Mouse (Mus musculus) bone marrow, adult 2 months (tissue): Measurements from ENCODE around the gene Irs2. TPM values are rescaled to one million over a fixed set of nuclear protein-coding genes. Genes with fewer than 3 reads are reported as not detected.

Experiments
- H3K27ac ChIP-seq: fragments of 200-500 bp; 2 replicates; pipeline ENCODE4 v1.5.1; 2012; ENCODE audit warnings: low read depth, mild to moderate bottlenecking, control low read depth, inconsistent platforms, low read length; ENCODE audit not compliant: control insufficient read depth, poor library complexity, insufficient read depth
- H3K4me1 ChIP-seq: fragments of 200-500 bp; 2 replicates; pipeline ENCODE4 v1.6.1; 2011; ENCODE audit warnings: low read length; ENCODE audit not compliant: control insufficient read depth, insufficient read depth
- H3K4me3 ChIP-seq: fragments of 200-500 bp; replicated peaks from 2 replicates; pipeline ENCODE3; 2011; ENCODE audit warnings: mild to moderate bottlenecking, low read depth, low read length, control low read depth; ENCODE audit not compliant: control insufficient read depth
- CTCF ChIP-seq: fragments of 200-500 bp; IDR thresholded peaks from 2 replicates; pipeline ENCODE4 v1.5.1; 2011; ENCODE audit warnings: low read length, control low read depth; ENCODE audit not compliant: control insufficient read depth, insufficient read depth
- POLR2A ChIP-seq: fragments of 200-500 bp; IDR thresholded peaks from 2 replicates; pipeline ENCODE4 v1.6.1; 2011; ENCODE audit warnings: low read depth, mild to moderate bottlenecking, control low read depth, low read length, borderline replicate concordance; ENCODE audit not compliant: control insufficient read depth
- WGBS: fragments of 180-500 bp; shearing (Covaris S2); methylation state at CpG from one replicate; pipeline ENCODE4 v1.1.7; 2018; 5-methylcytosine and 5-hydroxymethylcytosine counted together
- polyA plus RNA-seq: library from polyadenylated mRNA; stranded (reverse); fragments of >200 nt; gene quantifications from 2 replicates; pipeline ENCODE4 v1.2.4, GENCODE M21; 2011; ENCODE audit warnings: low replicate concordance; ENCODE audit not compliant: missing spikeins, insufficient read depth, insufficient read length

Irs2 gene
- polyA plus RNA-seq, 1 experiment = 10.5 TPM

- H3K4me3 ChIP-seq = no peak overlapping the region
- no peak for TF ChIP-seq CTCF
- no peak for TF ChIP-seq POLR2A
- H3K4me1 ChIP-seq = peaks cover 4% of the 10 kb centered on the region
- 72% methylated on average over 7 of the region's 7 CpGs for WGBS
- peak overlapping the region; percentile 10; the same call in 1 of the 2 replicates for H3K27ac ChIP-seq
Observed at GRCm38 (mm10) chr8:10977742-10978376, 30.4 kb downstream of the Irs2 start.

GRCm38 (mm10) chr8:10974659-10975058 is 33.6 kb downstream of the Irs2 start:
- no peak overlapping the region for H3K27ac ChIP-seq
- TF ChIP-seq POLR2A (no peak), CTCF (no peak)
- H3K4me3 ChIP-seq = no peak overlapping the region
- WGBS = 74% methylated on average over 2 of the region's 2 CpGs
- peaks cover 2% of the 10 kb centered on the region for H3K4me1 ChIP-seq

DNA sequence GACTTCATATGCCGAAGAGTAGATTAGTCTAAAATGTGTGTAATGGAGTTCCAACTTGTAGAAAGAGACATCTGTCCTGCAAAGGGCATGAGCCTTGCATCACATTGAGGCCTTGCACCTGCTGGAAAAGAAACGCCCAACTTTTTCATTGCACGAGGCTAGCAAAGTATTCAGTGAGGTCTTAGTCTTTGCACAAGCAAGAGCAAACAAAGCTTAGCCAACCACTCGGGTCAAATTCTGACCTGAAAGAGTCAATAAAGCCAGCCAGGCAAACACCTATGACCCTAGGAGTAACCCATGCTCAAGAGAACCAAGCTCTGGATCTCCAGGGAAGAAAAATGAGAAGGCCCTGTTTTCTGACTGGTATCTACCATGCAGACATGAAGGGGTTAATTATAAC is 34.1 kb downstream of the Irs2 start:
- H3K4me3 ChIP-seq = no peak overlapping the region
- WGBS = 82% methylated on average over 4 of the region's 4 CpGs
- no peaks in the 10 kb centered on the region; the same call in 1 of the 2 replicates for H3K4me1 ChIP-seq
- no peak overlapping the region for H3K27ac ChIP-seq
- TF ChIP-seq POLR2A (no peak), CTCF (no peak)

GRCm38 (mm10) chr8:10972851-10973452 is 35.3 kb downstream of the Irs2 start:
- WGBS = 84% methylated on average over 9 of the region's 9 CpGs
- Histone ChIP-seq H3K27ac (no peak overlapping the region), H3K4me1 (no peaks in the 10 kb centered on the region; the same call in 1 of the 2 replicates), H3K4me3 (no peak overlapping the region)
- no peak for TF ChIP-seq POLR2A
- TF ChIP-seq CTCF = no peak

DNA sequence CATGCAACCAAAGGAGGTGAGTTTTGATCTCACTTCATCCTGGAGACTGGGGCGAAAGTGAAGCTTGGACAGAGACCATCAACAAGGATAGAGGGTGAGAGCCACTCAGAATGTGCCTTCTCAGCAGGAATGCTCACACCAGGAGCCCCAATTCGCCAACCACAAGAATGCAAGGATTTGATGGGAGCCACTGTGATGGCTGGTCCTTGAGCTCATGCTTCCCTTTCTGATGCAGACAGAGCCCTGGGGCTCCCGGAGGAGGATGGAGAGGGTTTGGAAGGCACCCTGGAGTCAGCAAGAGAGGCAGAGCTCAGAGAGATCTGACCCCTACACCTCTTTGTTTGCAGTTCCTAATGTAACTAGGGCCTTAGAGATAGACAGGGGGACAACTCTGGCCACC is 36.3 kb downstream of the Irs2 start:
- no peak overlapping the region; the same call in 1 of the 2 replicates for H3K27ac ChIP-seq
- 79% methylated on average over 3 of the region's 3 CpGs for WGBS
- TF ChIP-seq CTCF (no peak), POLR2A (no peak)
- H3K4me3 ChIP-seq = no peak overlapping the region
- no peaks in the 10 kb centered on the region; the same call in 1 of the 2 replicates for H3K4me1 ChIP-seq

DNA sequence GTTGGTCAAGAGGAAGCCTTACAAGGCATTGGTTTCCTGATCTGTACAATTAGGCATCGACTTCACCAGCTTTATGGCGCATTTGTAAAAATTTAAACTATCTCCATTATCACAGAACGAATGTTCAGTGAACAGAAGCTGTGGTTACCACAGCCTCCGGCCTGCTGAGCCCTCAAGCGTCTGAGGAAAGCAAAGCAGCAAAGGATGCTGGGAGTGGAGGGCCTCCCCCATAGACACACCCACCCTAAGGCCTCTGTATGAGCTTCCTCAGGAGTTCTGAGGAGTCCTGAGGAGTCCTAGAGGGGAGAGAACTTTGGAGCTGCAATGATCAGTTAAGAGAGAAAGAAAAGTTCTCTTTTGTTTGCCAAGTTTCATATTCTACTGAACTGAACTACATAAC is 36.7 kb downstream of the Irs2 start:
- H3K4me3 ChIP-seq = no peak overlapping the region
- no peaks in the 10 kb centered on the region; the same call in 1 of the 2 replicates for H3K4me1 ChIP-seq
- TF ChIP-seq POLR2A (no peak), CTCF (no peak)
- 14% methylated on average over 5 of the region's 5 CpGs for WGBS
- no peak overlapping the region for H3K27ac ChIP-seq

DNA sequence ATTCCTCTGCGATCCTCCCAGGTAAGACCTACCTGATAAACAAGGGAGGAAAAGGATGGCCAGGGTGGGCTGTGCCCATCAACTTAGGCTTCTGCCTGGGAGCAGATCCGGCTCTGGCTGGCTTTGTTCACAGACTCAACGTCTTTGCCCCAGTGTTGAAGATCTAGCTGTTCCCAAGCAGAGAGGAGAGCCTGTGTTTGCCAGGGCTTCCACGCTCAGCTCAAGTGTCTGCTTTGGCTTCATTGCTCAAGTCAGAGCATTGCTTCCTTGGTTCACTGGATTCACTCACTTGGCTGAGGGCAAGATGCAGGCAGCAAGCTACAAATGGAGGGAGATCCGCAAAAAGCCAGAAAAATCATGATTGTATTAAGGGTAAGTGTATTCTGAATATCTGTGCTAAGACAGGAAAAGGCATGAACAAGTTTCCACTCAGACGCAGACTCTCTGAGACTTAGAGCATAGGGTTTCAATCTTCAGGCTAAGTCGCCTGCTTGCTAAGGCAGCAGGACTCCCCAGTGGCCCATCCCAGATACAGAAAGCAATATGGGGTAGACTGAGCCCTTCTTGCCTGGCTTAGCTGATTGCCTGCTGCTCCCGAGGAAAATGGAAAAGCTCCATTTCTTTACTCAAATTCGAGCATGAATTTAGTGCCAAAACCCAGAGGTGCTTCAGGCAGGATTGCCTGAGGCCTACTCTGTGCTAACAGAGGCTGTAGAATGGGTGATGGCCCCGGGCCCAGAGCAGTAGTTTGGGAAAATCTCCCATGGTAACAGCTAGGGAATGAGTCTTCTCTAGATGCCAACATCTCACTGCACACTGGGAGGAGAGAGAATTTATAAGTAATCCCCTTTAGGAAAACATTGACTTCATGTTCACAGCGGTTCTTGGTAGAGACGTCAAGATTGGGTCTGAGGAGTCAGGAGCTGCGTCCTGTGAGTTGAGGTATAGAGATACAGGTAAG is 37.5 kb downstream of the Irs2 start:
- WGBS = 80% methylated on average over 13 of the region's 13 CpGs
- no peak overlapping the region for H3K4me3 ChIP-seq
- TF ChIP-seq CTCF (no peak), POLR2A (no peak)
- no peaks in the 10 kb centered on the region; the same call in 1 of the 2 replicates for H3K4me1 ChIP-seq
- H3K27ac ChIP-seq = no peak overlapping the region

DNA sequence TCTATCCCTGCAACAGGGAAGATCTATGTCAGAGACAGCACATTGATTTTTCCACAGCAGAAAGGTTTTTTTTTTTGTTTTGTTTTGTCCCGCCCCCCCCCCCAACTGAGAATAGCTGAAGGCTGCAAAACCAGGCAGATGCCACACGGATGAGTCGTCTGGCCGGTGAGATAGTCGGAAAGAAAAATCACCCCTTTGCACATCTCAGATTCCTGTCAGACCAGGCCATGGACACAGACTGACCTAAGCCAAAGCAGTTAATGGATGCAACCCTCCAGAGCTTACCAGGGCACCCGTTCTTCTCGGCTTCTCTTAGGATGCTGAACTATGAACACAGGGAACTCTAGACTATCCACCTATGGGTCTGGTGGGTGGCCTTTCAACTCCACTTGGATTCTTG is 39.6 kb downstream of the Irs2 start:
- H3K27ac ChIP-seq = no peak overlapping the region
- WGBS = 78% methylated on average over 7 of the region's 7 CpGs
- no peaks in the 10 kb centered on the region; the same call in 1 of the 2 replicates for H3K4me1 ChIP-seq
- no peak overlapping the region for H3K4me3 ChIP-seq
- TF ChIP-seq POLR2A = no peak
- no peak for TF ChIP-seq CTCF
